In the genomic region with DNA sequence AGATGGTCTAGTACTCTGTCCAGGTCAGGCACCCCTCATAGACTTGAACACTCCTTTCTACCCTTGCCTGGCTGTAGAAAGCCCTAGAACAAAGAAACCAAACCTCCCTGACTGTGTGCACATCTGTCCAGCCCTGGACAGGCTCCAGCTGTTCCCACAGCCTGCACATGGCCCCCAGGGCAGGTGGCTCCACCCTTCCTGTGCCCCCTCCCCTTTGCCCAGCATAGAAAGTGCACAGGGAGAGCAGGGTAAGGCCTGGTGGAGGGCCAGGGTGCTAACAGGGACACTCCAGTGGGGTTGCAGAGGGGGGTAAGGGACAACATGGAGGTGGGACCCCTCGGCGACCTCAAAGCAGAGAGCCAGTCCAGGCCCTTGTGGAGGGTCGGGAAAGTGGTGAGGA, we compare ENCODE assay signal across 8 mouse cellular contexts. TPM values are rescaled to one million over a fixed set of nuclear protein-coding genes. Genes with fewer than 3 reads are reported as not detected.
A peak's percentile ranks its signal among the peaks of the same experiment; 100 is the strongest.
DNase-seq lines count a peak whose midpoint lies in the region; ATAC-seq and TF ChIP-seq lines count a peak whose summit lies in the region.

No protein-coding gene starts in this region.

- no peak for TF ChIP-seq POLR2A in cortical plate, adult 2 months (IDR thresholded peaks at IDR 0.05; ENCODE audit: extremely low read depth, insufficient read depth, low read length)

- peak; percentile 95 for DNase-seq in heart, adult 11 months
- no peak for DNase-seq in heart, postnatal 14 days
- DNase-seq in adrenal gland, adult 2 months = no peak
- no peak for DNase-seq in thymus, postnatal 10 days (ENCODE audit: low spot score in 2 of 2)

- no peaks in the 10 kb centered on the region for H3K9me3 ChIP-seq in hindbrain, embryonic 13.5 days
- H3K9me3 ChIP-seq in liver, embryonic 12.5 days (replicated peaks) = no peaks in the 10 kb centered on the region

- WGBS in hindbrain, embryonic 13.5 days = 78% methylated on average over 3 of the region's 3 CpGs
- 44% methylated on average over 3 of the region's 3 CpGs for WGBS in liver, embryonic 12.5 days (ENCODE audit: insufficient replicate concordance)

- no peak overlapping the region for H3K4me3 ChIP-seq in cortical plate, adult 2 months (ENCODE audit: insufficient read depth, low read length)
- no peak overlapping the region for H3K4me3 ChIP-seq in hindbrain, embryonic 13.5 days
- no peak overlapping the region for H3K4me3 ChIP-seq in liver, embryonic 12.5 days

- H3K4me2 ChIP-seq in hindbrain, embryonic 13.5 days = peak overlapping the region; percentile 8; the same call in 1 of the 2 replicates
- peak overlapping the region; percentile 94 for H3K4me2 ChIP-seq in liver, embryonic 12.5 days

- no peak for TF ChIP-seq CTCF in cortical plate, adult 2 months (IDR thresholded peaks at IDR 0.05; ENCODE audit: extremely low read depth, insufficient read depth, low read length)

- no peaks in the 10 kb centered on the region for H3K36me3 ChIP-seq in hindbrain, embryonic 13.5 days
- peaks cover 42% of the 10 kb centered on the region for H3K36me3 ChIP-seq in liver, embryonic 12.5 days

- no peaks in the 10 kb centered on the region for H3K4me1 ChIP-seq in cortical plate, adult 2 months (ENCODE audit: control insufficient read depth, insufficient read depth, low read length)
- peaks cover 47% of the 10 kb centered on the region for H3K4me1 ChIP-seq in hindbrain, embryonic 13.5 days (replicated peaks)
- H3K4me1 ChIP-seq in liver, embryonic 12.5 days = peaks cover 47% of the 10 kb centered on the region

- intact Hi-C loops in heart, postnatal 14 days (cut with DNase I) = loop anchor here (2.0 kb wide), 1 partner anchor 27 kb away; no protein-coding TSS in a partner anchor

- peaks cover 9% of the 10 kb centered on the region; the same call in 1 of the 2 replicates for H3K27me3 ChIP-seq in hindbrain, embryonic 13.5 days
- H3K27me3 ChIP-seq in liver, embryonic 12.5 days (replicated peaks) = peaks cover 16% of the 10 kb centered on the region; the same call in 1 of the 2 replicates

- ATAC-seq in hindbrain, embryonic 13.5 days (ENCODE audit: low FRiP score) = no peak
- no peak for ATAC-seq in liver, embryonic 12.5 days
- ATAC-seq in megakaryocyte-erythroid progenitor cell, adult 5-6 weeks (replicated peaks; ENCODE audit: low FRiP score, low TSS enrichment, poor library complexity, severe bottlenecking) = no peak

- H3K27ac ChIP-seq in cortical plate, adult 2 months (ENCODE audit: insufficient read depth, low read length) = peak overlapping the region; percentile 41; the same call in 1 of the 2 replicates
- H3K27ac ChIP-seq in hindbrain, embryonic 13.5 days = peak overlapping the region; percentile 35; the same call in 1 of the 2 replicates
- peak overlapping the region; percentile 52; the same call in 1 of the 2 replicates for H3K27ac ChIP-seq in liver, embryonic 12.5 days

- H3K9ac ChIP-seq in hindbrain, embryonic 13.5 days = peak overlapping the region; percentile 43; the same call in 1 of the 2 replicates
- H3K9ac ChIP-seq in liver, embryonic 12.5 days = no peak overlapping the region

RNA-seq across cellular contexts. Expression of a gene that starts 2.3 kb away (rescaled TPM):
- total RNA-seq in heart, postnatal 14 days (2021) = 10 to 100 TPM; 52.6 to 53.3 TPM
- 6.1 and 6.2 TPM in 2 replicates for polyA plus RNA-seq in cortical plate, adult 2 months (2012; rRNA removed)
- 4.7 and 5.0 TPM in 2 replicates for polyA plus RNA-seq in hindbrain, embryonic 13.5 days (2015; fragmentation: Nextera tagmentation; extraction: Ambion mirVana)
- 5.0 and 5.5 TPM in 2 replicates for polyA plus RNA-seq in liver, embryonic 12.5 days (2016; fragmentation: Nextera tagmentation; extraction: Ambion mirVana)
- 10 to 100 TPM; 28.4 to 56.2 TPM for total RNA-seq in adrenal gland, adult 2 months (2021)
- 67.8 and 76.1 TPM in 2 replicates for polyA plus RNA-seq in adrenal gland, adult 2 months (2012; rRNA removed)
- 0.61 TPM in 1 of 2 replicates, not detected in the other for total RNA-seq in megakaryocyte-erythroid progenitor cell, adult 5-6 weeks (2014; fragmentation: Nextera tagmentation)
- 0.23 TPM in 1 of 2 replicates, not detected in the other for total RNA-seq in megakaryocyte-erythroid progenitor cell, adult 5-6 weeks (2017)

RNA-seq across cellular contexts. Expression of a gene that starts 36.2 kb away (rescaled TPM):
- 1 to 10 TPM; 4.7 to 6.5 TPM for total RNA-seq in heart, postnatal 14 days (2021)
- polyA plus RNA-seq in cortical plate, adult 2 months (2012; rRNA removed) = 2.3 and 3.3 TPM in 2 replicates
- 22.0 and 26.4 TPM in 2 replicates for polyA plus RNA-seq in hindbrain, embryonic 13.5 days (2015; fragmentation: Nextera tagmentation; extraction: Ambion mirVana)
- polyA plus RNA-seq in liver, embryonic 12.5 days (2016; fragmentation: Nextera tagmentation; extraction: Ambion mirVana) = 112 and 114 TPM in 2 replicates
- 1 to 10 TPM; 1.9 to 3.7 TPM for total RNA-seq in adrenal gland, adult 2 months (2021)
- 1.4 and 1.5 TPM in 2 replicates for polyA plus RNA-seq in adrenal gland, adult 2 months (2012; rRNA removed)
- 49.0 and 79.0 TPM in 2 replicates for total RNA-seq in megakaryocyte-erythroid progenitor cell, adult 5-6 weeks (2014; fragmentation: Nextera tagmentation)
- total RNA-seq in megakaryocyte-erythroid progenitor cell, adult 5-6 weeks (2017) = 77.1 and 107 TPM in 2 replicates

RNA-seq across cellular contexts. Expression of a gene that starts 39.1 kb away (rescaled TPM):
- total RNA-seq in heart, postnatal 14 days (2021) = not detected
- polyA plus RNA-seq in cortical plate, adult 2 months (2012; rRNA removed) = not detected in 2 replicates
- polyA plus RNA-seq in hindbrain, embryonic 13.5 days (2015; fragmentation: Nextera tagmentation; extraction: Ambion mirVana) = 0.39 and 0.53 TPM in 2 replicates
- polyA plus RNA-seq in liver, embryonic 12.5 days (2016; fragmentation: Nextera tagmentation; extraction: Ambion mirVana) = 13.4 and 14.1 TPM in 2 replicates
- 1 to 10 TPM; 8.1 to 8.7 TPM for total RNA-seq in adrenal gland, adult 2 months (2021)
- 26.5 and 55.8 TPM in 2 replicates for polyA plus RNA-seq in adrenal gland, adult 2 months (2012; rRNA removed)
- not detected in 2 replicates for total RNA-seq in megakaryocyte-erythroid progenitor cell, adult 5-6 weeks (2014; fragmentation: Nextera tagmentation)
- total RNA-seq in megakaryocyte-erythroid progenitor cell, adult 5-6 weeks (2017) = not detected in 2 replicates

RNA-seq across cellular contexts. Expression of a gene that starts 56.2 kb away (rescaled TPM):
- total RNA-seq in heart, postnatal 14 days (2021) = 10 to 100 TPM; 46.1 to 57.3 TPM
- 42.3 and 42.6 TPM in 2 replicates for polyA plus RNA-seq in cortical plate, adult 2 months (2012; rRNA removed)
- polyA plus RNA-seq in hindbrain, embryonic 13.5 days (2015; fragmentation: Nextera tagmentation; extraction: Ambion mirVana) = 17.2 and 18.2 TPM in 2 replicates
- polyA plus RNA-seq in liver, embryonic 12.5 days (2016; fragmentation: Nextera tagmentation; extraction: Ambion mirVana) = 8.4 and 8.7 TPM in 2 replicates
- 10 to 100 TPM; 32.9 to 37.0 TPM for total RNA-seq in adrenal gland, adult 2 months (2021)
- 76.6 and 91.2 TPM in 2 replicates for polyA plus RNA-seq in adrenal gland, adult 2 months (2012; rRNA removed)
- total RNA-seq in megakaryocyte-erythroid progenitor cell, adult 5-6 weeks (2014; fragmentation: Nextera tagmentation) = 0.37 and 0.57 TPM in 2 replicates
- 0.15 and 0.23 TPM in 2 replicates for total RNA-seq in megakaryocyte-erythroid progenitor cell, adult 5-6 weeks (2017)
